8 mouse cellular contexts compared by ENCODE assay signal in the genomic region with DNA sequence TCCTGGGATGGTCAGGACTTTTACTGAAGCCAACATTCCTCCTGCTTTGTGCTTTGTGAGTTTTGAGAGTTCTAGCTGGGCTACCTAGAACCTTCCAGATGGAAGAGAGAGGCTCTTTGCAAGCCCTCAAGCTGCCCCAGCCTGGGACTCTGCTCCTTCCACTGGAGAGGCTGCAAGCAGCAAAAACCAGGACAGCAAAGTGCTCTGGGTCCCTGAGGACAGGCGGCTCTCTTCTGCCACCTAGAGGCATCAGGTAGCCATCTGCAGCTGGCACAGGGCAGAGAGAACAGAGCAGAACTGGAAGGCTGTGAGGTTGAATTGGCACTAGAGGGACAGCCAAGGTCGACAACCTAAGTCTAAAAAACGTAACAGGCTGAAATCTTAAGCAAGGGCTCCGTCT. TPM values are rescaled to one million over a fixed set of nuclear protein-coding genes. Genes with fewer than 3 reads are reported as not detected.
DNase-seq lines count a peak whose midpoint lies in the region; ATAC-seq lines count a peak whose summit lies in the region.

No protein-coding gene starts in this region.

- no peak for ATAC-seq in erythroblast, adult 5-6 weeks (replicated peaks; ENCODE audit: low FRiP score, poor library complexity, severe bottlenecking)

- peak; percentile 48 to 70 for DNase-seq in CD8-positive naive resting alpha-beta T cell, adult 2 months (ENCODE audit: low read depth in 2 of 2, low spot score in 2 of 2)
- DNase-seq in R1 (ENCODE audit: low read depth, low spot score): peak; percentile 66
- DNase-seq in cerebellum, postnatal 10 days: peak; percentile 89 to 90
- DNase-seq in gastrocnemius, postnatal 36 days: peak; percentile 38 to 48
- peak; percentile 60 for DNase-seq in layer of hippocampus, adult 9-11 months
- DNase-seq in lung, postnatal 14 days: peak; percentile 80
- peak; percentile 43 for DNase-seq in skeletal muscle tissue, adult 2 months (ENCODE audit: low read depth, low spot score)

- intact Hi-C loops in gastrocnemius, postnatal 36 days (cut with DNase I): loop anchor here (1.0 to 5.0 kb wide), 3 partner anchors 49 to 175 kb away; no protein-coding TSS in a partner anchor

RNA-seq across cellular contexts. Expression of a gene that starts 11.4 kb away (rescaled TPM):
- total RNA-seq in gastrocnemius, postnatal 36 days (2021): not detected
- not detected in 2 replicates for total RNA-seq in erythroblast, adult 5-6 weeks (2015; ENCODE audit: low replicate concordance)
- total RNA-seq in erythroblast, adult 5-6 weeks (2017; ENCODE audit: low replicate concordance): not detected in 2 replicates

RNA-seq across cellular contexts. Expression of a gene that starts 20.3 kb away (rescaled TPM):
- under 1 TPM in 1 of 2 experiments, not detected in 1; 0.41 TPM for total RNA-seq in gastrocnemius, postnatal 36 days (2021)
- total RNA-seq in erythroblast, adult 5-6 weeks (2015; ENCODE audit: low replicate concordance): 6.7 and 27.5 TPM in 2 replicates
- 6.3 and 9.6 TPM in 2 replicates for total RNA-seq in erythroblast, adult 5-6 weeks (2017; ENCODE audit: low replicate concordance)

RNA-seq across cellular contexts. Expression of a gene that starts 22.3 kb away (rescaled TPM):
- not detected for total RNA-seq in gastrocnemius, postnatal 36 days (2021)
- not detected in 2 replicates for total RNA-seq in erythroblast, adult 5-6 weeks (2015; ENCODE audit: low replicate concordance)
- total RNA-seq in erythroblast, adult 5-6 weeks (2017; ENCODE audit: low replicate concordance): not detected in 2 replicates

RNA-seq across cellular contexts. Expression of a gene that starts 43.3 kb away (rescaled TPM):
- not detected for total RNA-seq in gastrocnemius, postnatal 36 days (2021)
- not detected in 2 replicates for total RNA-seq in erythroblast, adult 5-6 weeks (2015; ENCODE audit: low replicate concordance)
- not detected in 2 replicates for total RNA-seq in erythroblast, adult 5-6 weeks (2017; ENCODE audit: low replicate concordance)

RNA-seq across cellular contexts. Expression of a gene that starts 57.9 kb away (rescaled TPM):
- not detected for total RNA-seq in gastrocnemius, postnatal 36 days (2021)
- total RNA-seq in erythroblast, adult 5-6 weeks (2015; ENCODE audit: low replicate concordance): not detected in 2 replicates
- total RNA-seq in erythroblast, adult 5-6 weeks (2017; ENCODE audit: low replicate concordance): not detected in 2 replicates

Comparison
In these comparisons a context has a peak if more than half of its experiments do, and no peak if none do; other contexts are left out.
1. RNA of a gene that starts 20.3 kb away (total RNA-seq): 6.3 to 27.5 TPM in erythroblast, adult 5-6 weeks; 0.41 TPM in gastrocnemius, postnatal 36 days; every median in the first group is over 4 times any median in the second.
2. Peak in every context shown above with its lines, with median percentiles within 50 percentile points of each other: DNase-seq.